Comparison of ENCODE assay signal across 21 mouse cellular contexts in the genomic region with DNA sequence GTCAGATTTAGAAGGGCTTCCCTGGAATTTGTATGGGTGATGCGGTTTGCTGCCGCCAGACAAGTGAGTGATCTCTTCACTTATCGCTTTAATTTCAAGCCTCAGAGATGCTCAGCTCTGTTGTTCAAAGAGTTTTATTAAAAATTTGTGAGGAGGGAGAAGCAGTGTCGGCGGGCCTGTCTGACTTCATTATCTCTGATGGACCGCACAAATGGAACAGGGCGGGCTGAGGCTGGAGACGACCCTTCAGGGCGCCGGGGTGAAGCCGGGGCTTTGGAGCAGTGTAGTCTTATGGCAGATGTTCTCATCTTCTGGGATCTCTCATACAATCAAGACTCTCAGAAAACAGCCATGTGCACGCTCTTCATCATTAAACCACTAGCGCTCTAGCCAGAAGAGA.
"Had no signal": no experiment of that assay in that cellular context is flagged by ENCODE, and none has a peak within 500 bp of the region (broad histone marks: within the 10 kb centered on the region; RNA-seq: fewer than 3 reads in every experiment).

No protein-coding gene starts in this region.

- ATAC-seq: hindbrain, embryonic 16.5 days; hindbrain, postnatal 0 days; inflammation-experienced regulatory T-cells, adult 6 months; intestine, embryonic 15.5 days; intestine, embryonic 16.5 days; intestine, postnatal 0 days had no signal

- DNase-seq: heart, postnatal 10 days; heart, postnatal 14 days; heart, postnatal 36 days; heart, postnatal 4 days; kidney, adult 11 months; kidney, adult 18-20 months; kidney, adult 2 months; kidney, adult 8-10 months; kidney, adult 9 months; kidney, postnatal 10 days; kidney, postnatal 14 days; kidney, postnatal 36 days; kidney, postnatal 4 days; layer of hippocampus, adult 9-11 months; layer of hippocampus, postnatal 36 days had no signal
